Mouse (Mus musculus): ENCODE measurements at regions not wholly inside any gene's neighbourhood (a gene's known extent, or its start where the extent isn't known, plus 50 kb on each side); places are given as distances from the start of the nearest gene placed in this dataset.

- no peak for TF ChIP-seq POLR2A (IDR thresholded peaks at IDR 0.05; ENCODE audit: borderline replicate concordance, low read depth, low read length)
- no peak for TF ChIP-seq CTCF (IDR thresholded peaks at IDR 0.05; ENCODE audit: low read depth, low read length)
- H3K27ac ChIP-seq (ENCODE audit: insufficient read depth, low read depth, low read length) = no peak overlapping the region
- H3K4me3 ChIP-seq (ENCODE audit: insufficient read depth, low read length) = no peak overlapping the region
- no peaks in the 10 kb centered on the region for H3K4me1 ChIP-seq (ENCODE audit: control insufficient read depth, insufficient read depth, low read length)
Measured at GRCm38 (mm10) chr4:47796977-47797376, 248.0 kb upstream of the Nr4a3 start.

GRCm38 (mm10) chr4:47799165-47799564 lies 245.8 kb upstream of the Nr4a3 start:
- Histone ChIP-seq H3K4me1 (ENCODE audit: control insufficient read depth, insufficient read depth, low read length) (no peaks in the 10 kb centered on the region), H3K4me3 (ENCODE audit: insufficient read depth, low read length) (no peak overlapping the region), H3K27ac (ENCODE audit: insufficient read depth, low read depth, low read length) (no peak overlapping the region)
- TF ChIP-seq CTCF (IDR thresholded peaks at IDR 0.05; ENCODE audit: low read depth, low read length) (no peak), POLR2A (IDR thresholded peaks at IDR 0.05; ENCODE audit: borderline replicate concordance, low read depth, low read length) (no peak)

- Histone ChIP-seq H3K4me1 (ENCODE audit: control insufficient read depth, insufficient read depth, low read length) (no peaks in the 10 kb centered on the region), H3K4me3 (ENCODE audit: insufficient read depth, low read length) (no peak overlapping the region), H3K27ac (ENCODE audit: insufficient read depth, low read depth, low read length) (no peak overlapping the region)
- TF ChIP-seq POLR2A (IDR thresholded peaks at IDR 0.05; ENCODE audit: borderline replicate concordance, low read depth, low read length) = no peak
- no peak for TF ChIP-seq CTCF (IDR thresholded peaks at IDR 0.05; ENCODE audit: low read depth, low read length)
Measured at GRCm38 (mm10) chr4:47803111-47803510, 241.8 kb upstream of the Nr4a3 start.

DNA sequence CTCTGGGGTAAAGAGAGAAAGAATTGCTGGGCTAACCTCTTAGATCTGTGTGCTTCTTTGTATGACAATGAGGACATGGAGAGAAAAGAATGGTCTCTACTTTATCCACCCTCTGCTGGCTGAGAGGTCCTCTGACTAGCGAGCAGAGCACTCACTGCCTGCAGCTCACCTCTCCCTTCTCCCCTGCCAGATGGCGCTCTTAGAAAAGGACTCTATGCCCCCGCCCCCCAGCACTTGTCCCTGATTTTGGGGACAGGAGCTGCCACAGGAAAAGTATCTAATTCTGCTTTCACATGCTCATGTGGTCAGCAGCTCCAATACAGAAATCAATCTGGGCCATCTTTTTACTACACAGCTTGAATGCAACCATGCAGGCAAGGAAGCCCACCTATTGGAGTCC lies 237.1 kb upstream of the Nr4a3 start:
- H3K27ac ChIP-seq (ENCODE audit: insufficient read depth, low read depth, low read length) = no peak overlapping the region
- H3K4me1 ChIP-seq (ENCODE audit: control insufficient read depth, insufficient read depth, low read length) = no peaks in the 10 kb centered on the region
- no peak for TF ChIP-seq POLR2A (IDR thresholded peaks at IDR 0.05; ENCODE audit: borderline replicate concordance, low read depth, low read length)
- no peak for TF ChIP-seq CTCF (IDR thresholded peaks at IDR 0.05; ENCODE audit: low read depth, low read length)
- H3K4me3 ChIP-seq (ENCODE audit: insufficient read depth, low read length) = no peak overlapping the region

- Histone ChIP-seq H3K4me1 (ENCODE audit: control insufficient read depth, insufficient read depth, low read length) (no peaks in the 10 kb centered on the region), H3K4me3 (ENCODE audit: insufficient read depth, low read length) (no peak overlapping the region), H3K27ac (ENCODE audit: insufficient read depth, low read depth, low read length) (no peak overlapping the region)
- TF ChIP-seq POLR2A (IDR thresholded peaks at IDR 0.05; ENCODE audit: borderline replicate concordance, low read depth, low read length) = no peak
- no peak for TF ChIP-seq CTCF (IDR thresholded peaks at IDR 0.05; ENCODE audit: low read depth, low read length)
Measured at GRCm38 (mm10) chr4:47814030-47814429, 230.9 kb upstream of the Nr4a3 start.

- TF ChIP-seq CTCF (IDR thresholded peaks at IDR 0.05; ENCODE audit: low read depth, low read length) (no peak), POLR2A (IDR thresholded peaks at IDR 0.05; ENCODE audit: borderline replicate concordance, low read depth, low read length) (no peak)
- H3K4me1 ChIP-seq (ENCODE audit: control insufficient read depth, insufficient read depth, low read length) = no peaks in the 10 kb centered on the region
- H3K4me3 ChIP-seq (ENCODE audit: insufficient read depth, low read length) = no peak overlapping the region
Measured at GRCm38 (mm10) chr4:47818371-47819159, 226.4 kb upstream of the Nr4a3 start.

DNA sequence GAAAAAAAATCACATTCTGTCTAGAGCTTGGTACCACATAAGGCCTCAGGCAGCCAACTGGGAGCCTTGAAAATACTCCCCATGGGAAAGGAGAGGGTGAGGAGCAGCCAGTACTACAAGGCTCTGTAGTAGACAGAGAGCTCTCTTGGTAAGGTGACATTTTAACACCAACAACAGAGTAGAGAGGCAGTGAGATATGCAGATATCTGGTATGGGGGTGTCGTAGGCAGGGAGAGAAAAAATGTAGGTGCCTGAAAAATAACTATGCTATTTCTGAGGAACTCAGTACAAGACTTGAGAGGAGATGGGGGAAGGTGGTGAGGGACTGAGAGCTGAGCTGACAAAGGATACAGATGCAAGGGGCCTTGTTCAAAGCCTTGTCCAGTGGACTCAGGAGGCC lies 224.4 kb upstream of the Nr4a3 start:
- Histone ChIP-seq H3K27ac (ENCODE audit: insufficient read depth, low read depth, low read length) (no peak overlapping the region), H3K4me3 (ENCODE audit: insufficient read depth, low read length) (no peak overlapping the region), H3K4me1 (ENCODE audit: control insufficient read depth, insufficient read depth, low read length) (no peaks in the 10 kb centered on the region)
- TF ChIP-seq POLR2A (IDR thresholded peaks at IDR 0.05; ENCODE audit: borderline replicate concordance, low read depth, low read length) (no peak), CTCF (IDR thresholded peaks at IDR 0.05; ENCODE audit: low read depth, low read length) (no peak)

More at GRCm38 (mm10) chr4:47818371-47819159, 226.4 kb upstream of the Nr4a3 start:
- H3K27ac ChIP-seq (ENCODE audit: insufficient read depth, low read depth, low read length) = no peak overlapping the region

GRCm38 (mm10) chr4:47823299-47823698 lies 221.7 kb upstream of the Nr4a3 start:
- Histone ChIP-seq H3K4me3 (ENCODE audit: insufficient read depth, low read length) (no peak overlapping the region), H3K4me1 (ENCODE audit: control insufficient read depth, insufficient read depth, low read length) (no peaks in the 10 kb centered on the region), H3K27ac (ENCODE audit: insufficient read depth, low read depth, low read length) (no peak overlapping the region)
- TF ChIP-seq CTCF (IDR thresholded peaks at IDR 0.05; ENCODE audit: low read depth, low read length) = no peak
- no peak for TF ChIP-seq POLR2A (IDR thresholded peaks at IDR 0.05; ENCODE audit: borderline replicate concordance, low read depth, low read length)

DNA sequence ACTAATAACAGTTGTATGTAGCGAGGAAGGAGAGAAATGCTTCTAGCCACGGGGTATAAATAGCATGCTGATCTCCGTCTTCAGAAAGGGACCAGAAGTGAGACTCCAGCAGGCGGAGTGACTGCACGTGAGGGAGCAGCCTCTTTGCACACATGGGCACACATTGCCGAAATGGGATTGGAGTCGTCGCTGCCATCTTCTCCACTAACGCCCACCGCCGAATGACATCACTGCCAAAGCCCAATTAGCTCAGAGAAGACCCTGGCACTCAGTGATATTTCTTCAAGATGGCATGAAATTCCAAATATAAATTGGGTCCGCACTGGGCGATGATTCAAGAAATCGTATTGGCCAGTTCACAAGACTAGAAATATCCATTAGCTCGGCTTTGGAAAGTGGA lies 220.9 kb upstream of the Nr4a3 start:
- TF ChIP-seq POLR2A (IDR thresholded peaks at IDR 0.05; ENCODE audit: borderline replicate concordance, low read depth, low read length) (no peak), CTCF (IDR thresholded peaks at IDR 0.05; ENCODE audit: low read depth, low read length) (no peak)
- Histone ChIP-seq H3K4me3 (ENCODE audit: insufficient read depth, low read length) (no peak overlapping the region), H3K4me1 (ENCODE audit: control insufficient read depth, insufficient read depth, low read length) (no peaks in the 10 kb centered on the region), H3K27ac (ENCODE audit: insufficient read depth, low read depth, low read length) (no peak overlapping the region)

DNA sequence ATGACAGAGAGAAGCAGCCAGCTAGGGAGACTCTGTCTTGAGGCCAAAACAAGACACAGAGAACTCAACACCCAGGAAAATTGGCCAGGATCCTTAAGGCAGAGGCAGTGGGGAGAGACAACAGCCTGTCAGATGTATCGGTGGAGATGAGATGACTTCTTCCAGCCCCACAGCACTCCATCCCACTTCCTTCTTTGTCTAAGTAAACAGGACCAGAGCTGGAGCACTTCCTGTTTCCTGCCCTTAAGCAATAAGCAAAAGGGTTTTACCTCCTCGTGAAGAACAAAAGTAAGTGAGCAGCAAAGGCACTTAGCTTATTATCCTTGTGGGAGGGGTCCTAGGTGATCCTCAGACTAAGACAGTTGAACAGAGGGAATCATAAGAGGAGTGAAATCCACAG lies 212.0 kb upstream of the Nr4a3 start:
- no peak overlapping the region for H3K27ac ChIP-seq (ENCODE audit: insufficient read depth, low read depth, low read length)
- no peak for TF ChIP-seq POLR2A (IDR thresholded peaks at IDR 0.05; ENCODE audit: borderline replicate concordance, low read depth, low read length)
- TF ChIP-seq CTCF (IDR thresholded peaks at IDR 0.05; ENCODE audit: low read depth, low read length) = no peak
- H3K4me1 ChIP-seq (ENCODE audit: control insufficient read depth, insufficient read depth, low read length) = peaks cover 8% of the 10 kb centered on the region
- H3K4me3 ChIP-seq (ENCODE audit: insufficient read depth, low read length) = no peak overlapping the region
